Mouse (Mus musculus): ENCODE measurements around the gene Gm10134. TPM values are rescaled to one million over a fixed set of nuclear protein-coding genes. Genes with fewer than 3 reads are reported as not detected.
"Not testable (repeated sequence)": the region's sequence is repeated elsewhere in the genome, so short reads cannot be mapped to it uniquely, and the experiment has no call there.

The Gm10134 gene
- polyA plus RNA-seq, 1 experiment: 0.89 TPM

- DNase-seq (ENCODE audit: low read depth): no peak
Measured at GRCm38 (mm10) chr2:28504676-28505075, 1.2 kb upstream of the Gm10134 start.

GRCm38 (mm10) chr2:28506291-28506690 lies 396 bp downstream of the Gm10134 start:
- no peak for DNase-seq (ENCODE audit: low read depth)

GRCm38 (mm10) chr2:28511600-28511999 lies 5.7 kb downstream of the Gm10134 start:
- DNase-seq (ENCODE audit: low read depth): not testable (repeated sequence)

GRCm38 (mm10) chr2:28512798-28513401 lies 7.0 kb downstream of the Gm10134 start, which contains the start of gene Ralgds:
Gene Ralgds, plus strand, starts transcription at chr2:28513125.
- no peak for DNase-seq (ENCODE audit: low read depth)

GRCm38 (mm10) chr2:28513431-28514370 lies 7.8 kb downstream of the Gm10134 start:
- no peak for DNase-seq (ENCODE audit: low read depth)

- DNase-seq (ENCODE audit: low read depth): no peak
Measured at GRCm38 (mm10) chr2:28514489-28514888, 8.6 kb downstream of the Gm10134 start.

GRCm38 (mm10) chr2:28517206-28517909 lies 11.5 kb downstream of the Gm10134 start:
- no peak for DNase-seq (ENCODE audit: low read depth)

- DNase-seq (ENCODE audit: low read depth): no peak
Measured at GRCm38 (mm10) chr2:28518231-28518630, 12.3 kb downstream of the Gm10134 start.

GRCm38 (mm10) chr2:28520581-28520980 lies 14.7 kb downstream of the Gm10134 start:
- no peak for DNase-seq (ENCODE audit: low read depth)

GRCm38 (mm10) chr2:28521571-28522151 lies 15.8 kb downstream of the Gm10134 start:
- no peak for DNase-seq (ENCODE audit: low read depth)

GRCm38 (mm10) chr2:28522166-28522565 lies 16.3 kb downstream of the Gm10134 start:
- no peak for DNase-seq (ENCODE audit: low read depth)

GRCm38 (mm10) chr2:28523643-28524117 lies 17.8 kb downstream of the Gm10134 start:
- no peak for DNase-seq (ENCODE audit: low read depth)

GRCm38 (mm10) chr2:28524406-28524805 lies 18.5 kb downstream of the Gm10134 start:
- no peak for DNase-seq (ENCODE audit: low read depth)

GRCm38 (mm10) chr2:28525219-28525942 lies 19.5 kb downstream of the Gm10134 start:
- no peak for DNase-seq (ENCODE audit: low read depth)

GRCm38 (mm10) chr2:28525943-28526876 lies 20.3 kb downstream of the Gm10134 start:
- DNase-seq (ENCODE audit: low read depth): no peak

- no peak for DNase-seq (ENCODE audit: low read depth)
Measured at GRCm38 (mm10) chr2:28527436-28528353, 21.8 kb downstream of the Gm10134 start.

- DNase-seq (ENCODE audit: low read depth): no peak
Measured at GRCm38 (mm10) chr2:28528354-28528730, 22.4 kb downstream of the Gm10134 start.

GRCm38 (mm10) chr2:28529856-28530255 lies 24.0 kb downstream of the Gm10134 start:
- no peak for DNase-seq (ENCODE audit: low read depth)

GRCm38 (mm10) chr2:28530311-28530710 lies 24.4 kb downstream of the Gm10134 start:
- no peak for DNase-seq (ENCODE audit: low read depth)

All from gonadal fat pad, adult 2 months (tissue).